Mouse (Mus musculus): ENCODE data around the gene Ext2. TPM values are rescaled to one million over a fixed set of nuclear protein-coding genes. Genes with fewer than 3 reads are reported as not detected.

Ext2 gene
- polyA plus RNA-seq (2015; fragmentation: Nextera tagmentation; extraction: Ambion mirVana) = 76.4 and 79.4 TPM in 2 replicates

- peak within 1 kb of the TSS; percentile 62 for H3K4me2 ChIP-seq
- no peaks in the 10 kb centered on the region for H3K9me3 ChIP-seq
- H3K27me3 ChIP-seq (replicated peaks) = no peaks in the 10 kb centered on the region
- peaks cover 17% of the 10 kb centered on the region for H3K4me1 ChIP-seq
- H3K4me3 ChIP-seq = peak within 1 kb of the TSS; percentile 79
- under 1% methylated on average over 66 of the region's 66 CpGs for WGBS
- H3K27ac ChIP-seq = peak within 1 kb of the TSS; percentile 69
- peak within 1 kb of the TSS; percentile 95 for H3K9ac ChIP-seq
- peak; percentile 94 for ATAC-seq (replicated peaks)
- no peaks in the 10 kb centered on the region for H3K36me3 ChIP-seq (replicated peaks)
Measured at GRCm38 (mm10) chr2:93822045-93822749, at the start of gene Ext2. Ext2 (minus strand) TSS chr2:93822568.

DNA sequence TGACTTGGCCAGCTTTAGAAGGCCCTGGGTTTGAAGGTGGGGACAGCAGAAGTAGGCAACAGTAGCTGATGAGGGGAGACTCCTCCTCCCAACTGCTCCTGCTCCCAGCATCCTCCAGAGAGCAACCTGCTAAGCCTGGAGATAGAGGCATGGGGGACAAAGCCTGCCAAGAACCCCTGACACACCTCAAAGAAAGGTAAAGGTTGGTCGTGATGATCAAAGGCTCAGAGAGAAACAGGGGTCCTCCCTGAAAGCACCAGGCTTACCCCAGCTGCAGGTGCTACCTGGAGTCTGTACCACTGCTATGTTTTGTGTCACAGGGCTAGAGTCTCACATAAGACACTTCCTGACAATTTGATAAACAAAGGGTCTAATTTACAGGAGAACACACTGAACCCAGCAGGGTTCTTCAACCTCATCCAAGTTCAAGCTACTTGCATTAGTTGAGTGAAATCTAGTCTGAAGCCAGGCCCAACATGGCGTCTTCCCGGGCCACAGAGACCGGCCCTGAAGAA, 49.1 kb upstream of the Ext2 start:
- peaks cover 4% of the 10 kb centered on the region for H3K4me1 ChIP-seq
- no peak overlapping the region for H3K9ac ChIP-seq
- H3K4me3 ChIP-seq = no peak overlapping the region
- no peaks in the 10 kb centered on the region for H3K9me3 ChIP-seq
- 95% methylated on average over 4 of the region's 4 CpGs for WGBS
- ATAC-seq (replicated peaks) = no peak
- H3K27me3 ChIP-seq (replicated peaks) = no peaks in the 10 kb centered on the region
- H3K27ac ChIP-seq = no peak overlapping the region
- no peaks in the 10 kb centered on the region for H3K36me3 ChIP-seq (replicated peaks)
- no peak overlapping the region for H3K4me2 ChIP-seq

DNA sequence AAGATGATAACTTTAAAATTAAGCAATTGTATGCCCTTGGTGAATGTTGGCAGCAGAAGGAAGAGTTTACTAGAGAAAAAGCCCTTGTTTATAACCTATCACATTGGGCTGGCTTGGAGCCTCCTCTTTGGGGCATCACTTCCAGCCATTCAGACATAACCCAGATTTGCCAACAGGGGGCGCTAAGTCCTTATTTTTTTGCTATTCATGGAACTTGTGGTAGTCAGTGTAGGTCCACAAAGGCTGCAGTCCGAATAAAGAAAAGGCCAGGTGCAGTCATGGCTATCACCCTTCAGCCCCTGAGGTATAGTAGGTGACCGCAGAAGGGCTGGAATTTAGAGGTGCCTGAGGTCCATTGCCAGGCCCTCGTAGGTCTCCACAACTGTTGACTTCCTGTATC, 48.5 kb upstream of the Ext2 start:
- Histone ChIP-seq H3K9me3 (no peaks in the 10 kb centered on the region), H3K4me1 (peaks cover 4% of the 10 kb centered on the region), H3K36me3 (replicated peaks) (no peaks in the 10 kb centered on the region), H3K27me3 (replicated peaks) (no peaks in the 10 kb centered on the region), H3K9ac (no peak overlapping the region), H3K4me3 (no peak overlapping the region), H3K4me2 (no peak overlapping the region), H3K27ac (no peak overlapping the region)
- WGBS = 47% methylated on average over 4 of the region's 4 CpGs
- no peak for ATAC-seq (replicated peaks)

DNA sequence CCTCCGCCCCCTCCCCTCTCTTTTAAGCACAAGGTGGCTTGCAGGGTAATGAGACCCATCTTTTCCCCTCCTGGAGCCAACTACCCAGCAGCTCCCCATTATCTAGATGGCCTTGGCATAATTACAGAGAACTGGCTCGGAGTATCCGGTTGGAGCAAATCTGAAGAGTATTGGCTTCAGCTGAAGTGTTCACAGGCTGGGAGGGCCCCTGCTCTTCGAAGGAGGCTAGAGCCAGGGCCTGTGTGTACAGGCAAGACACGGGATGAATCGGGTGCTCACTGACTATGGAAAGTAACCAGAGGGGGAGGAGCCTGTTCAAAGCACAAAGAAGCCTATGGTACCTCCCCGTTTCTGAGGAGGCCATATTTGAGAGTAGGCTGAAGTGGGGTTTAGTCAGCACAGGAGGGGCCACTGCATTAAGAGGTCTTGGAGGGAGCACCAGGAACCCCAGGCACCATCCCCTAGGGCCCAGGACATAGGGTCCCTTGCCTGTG, 46.8 kb upstream of the Ext2 start, which contains the start of gene Accsl:
Gene Accsl, minus strand, starts transcription at position 51 of the 494 bp plus-strand sequence.
- WGBS = 76% methylated on average over 7 of the region's 7 CpGs
- Histone ChIP-seq H3K27ac (no peak within 1 kb of the TSS), H3K9me3 (no peaks in the 10 kb centered on the region), H3K36me3 (replicated peaks) (no peaks in the 10 kb centered on the region), H3K4me3 (no peak within 1 kb of the TSS), H3K27me3 (replicated peaks) (no peaks in the 10 kb centered on the region), H3K4me2 (no peak within 1 kb of the TSS), H3K4me1 (peaks cover 4% of the 10 kb centered on the region), H3K9ac (no peak within 1 kb of the TSS)
- no peak for ATAC-seq (replicated peaks)

- Histone ChIP-seq H3K9ac (no peak overlapping the region), H3K27me3 (replicated peaks) (no peaks in the 10 kb centered on the region), H3K4me2 (no peak overlapping the region), H3K36me3 (replicated peaks) (no peaks in the 10 kb centered on the region), H3K27ac (no peak overlapping the region), H3K4me1 (peaks cover 2% of the 10 kb centered on the region; the same call in 1 of the 2 replicates), H3K9me3 (no peaks in the 10 kb centered on the region), H3K4me3 (no peak overlapping the region)
- WGBS = 85% methylated on average over 11 of the region's 11 CpGs
- ATAC-seq (replicated peaks) = no peak
Measured at GRCm38 (mm10) chr2:93868566-93868965, 46.2 kb upstream of the Ext2 start.

DNA sequence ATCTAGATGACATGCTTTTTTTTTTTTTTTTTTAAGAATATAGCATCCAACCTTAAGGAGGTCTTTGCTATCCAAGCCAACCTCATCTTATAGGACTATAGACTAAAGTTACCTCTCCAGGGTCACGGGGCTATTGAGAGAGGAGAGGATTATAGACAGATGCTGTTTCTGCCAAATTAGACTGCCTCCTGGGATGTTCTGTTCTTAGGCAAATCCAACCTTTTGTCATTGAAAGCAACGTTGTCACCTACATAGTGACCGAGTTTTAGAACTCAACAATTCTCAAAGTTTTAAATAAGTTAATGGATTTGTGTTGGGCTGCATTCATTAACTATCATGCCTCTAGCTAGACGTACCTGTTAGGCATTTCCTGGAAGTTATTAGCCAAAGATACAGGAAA, 40.9 kb upstream of the Ext2 start:
- H3K27me3 ChIP-seq (replicated peaks) = no peaks in the 10 kb centered on the region
- H3K36me3 ChIP-seq (replicated peaks) = no peaks in the 10 kb centered on the region
- no peak overlapping the region for H3K4me3 ChIP-seq
- WGBS = 56% methylated on average over 4 of the region's 4 CpGs
- no peak overlapping the region for H3K4me2 ChIP-seq
- no peak for ATAC-seq (replicated peaks)
- no peaks in the 10 kb centered on the region for H3K4me1 ChIP-seq
- no peaks in the 10 kb centered on the region for H3K9me3 ChIP-seq
- H3K9ac ChIP-seq = no peak overlapping the region
- H3K27ac ChIP-seq = no peak overlapping the region

DNA sequence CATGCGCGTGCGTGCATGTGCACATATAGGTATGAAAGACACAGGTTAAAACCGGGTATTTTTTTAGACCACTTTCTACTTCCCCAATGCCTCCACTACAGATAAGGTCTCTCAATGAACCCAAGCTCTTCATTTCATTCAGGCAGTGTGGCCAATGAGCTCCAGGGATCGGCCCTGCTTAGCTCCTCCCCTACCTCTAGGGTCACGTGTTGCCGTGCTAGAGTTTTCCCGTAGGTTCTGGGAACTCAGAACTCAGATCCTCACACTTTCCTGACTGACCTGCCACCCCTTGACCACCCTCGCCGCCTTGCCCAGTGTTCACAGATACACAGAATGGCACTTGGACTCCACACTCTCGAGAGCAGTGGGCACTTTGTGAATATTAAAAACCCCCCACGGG, 36.5 kb upstream of the Ext2 start:
- H3K4me1 ChIP-seq = no peaks in the 10 kb centered on the region
- H3K4me2 ChIP-seq = no peak overlapping the region
- H3K36me3 ChIP-seq (replicated peaks) = no peaks in the 10 kb centered on the region
- no peaks in the 10 kb centered on the region for H3K27me3 ChIP-seq (replicated peaks)
- H3K9ac ChIP-seq = no peak overlapping the region
- H3K27ac ChIP-seq = no peak overlapping the region
- ATAC-seq (replicated peaks) = no peak
- H3K9me3 ChIP-seq = no peaks in the 10 kb centered on the region
- no peak overlapping the region for H3K4me3 ChIP-seq
- 75% methylated on average over 12 of the region's 12 CpGs for WGBS

DNA sequence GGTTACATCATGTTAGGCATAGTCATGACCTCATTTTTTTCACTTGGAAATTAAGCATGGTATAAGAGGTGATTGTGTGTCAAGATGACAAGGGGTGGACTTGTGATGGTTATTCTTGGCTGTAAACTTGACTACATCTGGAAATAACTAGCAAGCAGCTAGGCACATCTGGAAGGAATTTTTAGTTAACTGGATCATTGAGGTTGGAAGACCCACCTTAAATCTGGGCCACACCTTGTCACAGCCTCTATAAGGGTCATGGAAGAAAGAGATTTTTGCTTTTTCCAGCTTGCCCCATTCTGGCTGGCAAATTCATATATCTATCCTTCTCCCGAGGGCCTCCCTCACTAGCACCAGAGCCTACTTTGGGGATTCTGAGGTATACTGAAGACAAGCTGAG, 28.9 kb upstream of the Ext2 start:
- no peaks in the 10 kb centered on the region for H3K9me3 ChIP-seq
- H3K4me1 ChIP-seq = peaks cover 23% of the 10 kb centered on the region
- H3K9ac ChIP-seq = no peak overlapping the region
- ATAC-seq (replicated peaks) = no peak
- no peak overlapping the region for H3K27ac ChIP-seq
- H3K4me2 ChIP-seq = no peak overlapping the region
- H3K36me3 ChIP-seq (replicated peaks) = no peaks in the 10 kb centered on the region
- H3K27me3 ChIP-seq (replicated peaks) = no peaks in the 10 kb centered on the region
- 100% methylated on average over 1 of the region's 1 CpGs for WGBS
- H3K4me3 ChIP-seq = no peak overlapping the region

DNA sequence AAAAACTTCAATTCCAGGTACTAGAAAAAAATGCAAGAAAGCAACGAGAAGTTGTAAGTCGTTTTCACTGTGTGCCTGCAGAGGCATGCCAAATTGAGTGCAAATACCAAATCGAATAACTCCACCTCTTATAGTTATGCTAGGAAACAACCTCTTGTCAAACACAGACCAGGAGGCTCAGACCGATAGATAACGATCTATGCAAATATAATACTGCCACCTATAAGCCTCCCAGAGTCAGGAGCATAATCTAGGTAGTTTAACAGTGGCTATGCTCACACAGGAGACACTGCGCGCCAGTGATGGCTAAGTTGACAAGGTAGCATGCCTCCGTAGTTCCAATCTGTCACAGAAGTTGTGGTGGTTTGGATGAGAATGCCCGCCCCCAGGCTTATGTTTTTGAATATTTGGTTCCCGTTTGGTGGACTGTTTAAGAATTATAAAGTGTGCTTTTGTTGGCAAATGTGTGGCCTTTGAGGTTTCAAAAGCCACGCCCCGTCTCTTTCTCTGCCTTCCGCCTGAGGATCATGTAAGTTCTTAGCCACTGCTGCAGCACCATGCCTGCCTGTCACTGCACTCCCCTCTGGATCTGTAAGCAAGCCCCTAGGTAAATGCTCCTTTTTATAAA, 28.1 kb upstream of the Ext2 start:
- H3K36me3 ChIP-seq (replicated peaks) = no peaks in the 10 kb centered on the region
- peak overlapping the region; percentile 84 for H3K4me2 ChIP-seq
- no peaks in the 10 kb centered on the region for H3K27me3 ChIP-seq (replicated peaks)
- no peaks in the 10 kb centered on the region for H3K9me3 ChIP-seq
- 0 out of 2 replicates have a peak, but pooled peaks have one; percentile 7 for ATAC-seq (replicated peaks)
- H3K9ac ChIP-seq = peak overlapping the region; percentile 82; the same call in 1 of the 2 replicates
- peak overlapping the region; percentile 75; the same call in 1 of the 2 replicates for H3K4me3 ChIP-seq
- H3K4me1 ChIP-seq = peaks cover 23% of the 10 kb centered on the region
- no peak overlapping the region for H3K27ac ChIP-seq
- 44% methylated on average over 13 of the region's 13 CpGs for WGBS

- peak within 1 kb of the TSS; percentile 84 for H3K4me2 ChIP-seq
- no peaks in the 10 kb centered on the region for H3K9me3 ChIP-seq
- peaks cover 23% of the 10 kb centered on the region for H3K4me1 ChIP-seq
- ATAC-seq (replicated peaks) = peak; percentile 84
- H3K4me3 ChIP-seq = peak within 1 kb of the TSS; percentile 75
- WGBS = under 1% methylated on average over 28 of the region's 28 CpGs
- H3K36me3 ChIP-seq (replicated peaks) = no peaks in the 10 kb centered on the region
- peak within 1 kb of the TSS; percentile 82 for H3K9ac ChIP-seq
- H3K27me3 ChIP-seq (replicated peaks) = no peaks in the 10 kb centered on the region
- H3K27ac ChIP-seq = peak within 1 kb of the TSS; percentile 86
Measured at GRCm38 (mm10) chr2:93849505-93850089, 27.2 kb upstream of the Ext2 start, which contains the start of gene Accs. Accs (minus strand) TSS chr2:93849943.

DNA sequence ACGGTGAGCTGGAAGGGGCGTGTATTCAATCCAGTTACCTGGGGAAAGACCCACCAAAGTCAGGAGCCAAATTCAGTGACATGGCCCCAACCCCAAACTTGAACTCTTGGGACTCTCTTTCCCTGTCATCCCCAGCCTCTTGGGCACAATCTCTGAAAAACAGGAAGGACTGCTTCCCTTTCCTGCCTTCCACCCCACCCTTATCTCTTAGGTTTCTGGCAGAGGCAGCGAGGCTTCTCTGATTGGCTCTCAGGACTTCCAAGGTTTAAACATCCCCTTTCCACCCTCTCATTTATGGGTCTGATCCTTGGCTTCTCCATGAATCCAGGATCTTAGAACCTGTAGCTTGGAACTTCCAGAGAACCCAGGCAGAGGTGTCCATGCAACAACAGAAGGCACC, 19.0 kb upstream of the Ext2 start:
- no peak overlapping the region for H3K4me3 ChIP-seq
- WGBS = 92% methylated on average over 3 of the region's 3 CpGs
- no peaks in the 10 kb centered on the region for H3K9me3 ChIP-seq

DNA sequence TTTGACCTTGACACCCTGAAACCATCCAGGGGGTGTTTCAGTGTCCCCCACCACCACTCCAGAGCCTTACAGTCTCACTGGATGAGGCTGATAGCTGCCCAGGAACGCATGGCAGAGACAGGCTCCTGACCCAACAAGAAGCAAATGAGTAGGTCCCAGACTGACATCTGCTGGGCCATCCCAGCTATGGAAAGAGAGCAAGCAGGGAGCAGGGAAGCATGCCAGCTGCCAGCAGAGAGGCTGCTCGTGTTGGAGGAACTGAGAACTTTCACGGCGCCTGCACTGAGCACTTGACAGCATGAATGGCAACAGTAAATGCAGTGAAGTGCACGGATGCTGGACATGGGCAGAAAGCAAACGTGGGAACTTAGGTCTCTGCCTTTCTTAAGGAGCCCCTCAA, 17.7 kb upstream of the Ext2 start:
- Histone ChIP-seq H3K4me3 (no peak overlapping the region), H3K27ac (no peak overlapping the region), H3K4me1 (no peaks in the 10 kb centered on the region), H3K9me3 (no peaks in the 10 kb centered on the region), H3K36me3 (replicated peaks) (peaks cover 13% of the 10 kb centered on the region; the same call in 1 of the 2 replicates), H3K4me2 (no peak overlapping the region), H3K27me3 (replicated peaks) (no peaks in the 10 kb centered on the region), H3K9ac (no peak overlapping the region)
- ATAC-seq (replicated peaks) = no peak
- 85% methylated on average over 6 of the region's 6 CpGs for WGBS

More for the DNA sequence above, 19.0 kb upstream of the Ext2 start:
- Histone ChIP-seq H3K27me3 (replicated peaks) (no peaks in the 10 kb centered on the region), H3K4me1 (no peaks in the 10 kb centered on the region), H3K27ac (no peak overlapping the region), H3K36me3 (replicated peaks) (peaks cover 13% of the 10 kb centered on the region; the same call in 1 of the 2 replicates), H3K4me2 (no peak overlapping the region), H3K9ac (no peak overlapping the region)
- ATAC-seq (replicated peaks) = no peak

Data from midbrain, embryonic 15.5 days (tissue).